Mouse (Mus musculus) kidney, adult 18-20 months (tissue): Measurements from ENCODE around the gene Ugt1a9.
"Not testable (repeated sequence)": the region's sequence is repeated elsewhere in the genome, so short reads cannot be mapped to it uniquely, and the experiment has no call there.

Experiments used
- DNase-seq: peaks from one replicate; pipeline ENCODE4 v3.0.0; 2021

The Ugt1a9 gene

DNA sequence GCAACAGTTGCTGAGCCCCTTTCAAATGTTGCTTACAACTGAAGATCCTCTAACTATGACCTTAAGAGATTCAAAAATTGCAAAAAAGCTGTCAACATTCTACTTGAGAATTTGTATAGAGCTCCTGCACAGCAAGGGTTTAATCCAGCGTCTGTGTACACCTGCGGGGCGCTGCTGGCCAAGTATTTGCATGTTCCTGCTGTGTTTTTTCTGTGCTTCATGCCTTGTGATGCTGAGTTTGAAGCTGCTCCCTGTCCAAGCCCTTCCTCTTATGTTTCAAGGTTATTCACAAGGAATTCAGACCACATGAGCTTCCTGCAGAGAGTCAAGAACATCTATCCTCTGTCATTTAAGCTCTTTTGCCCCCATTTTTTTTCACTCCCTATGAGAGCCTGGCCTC, 121.5 kb downstream of the Ugt1a9 start:
- no peak for DNase-seq

- DNase-seq = peak; percentile 69
Measured at GRCm38 (mm10) chr1:88195687-88196086, 125.1 kb downstream of the Ugt1a9 start.

GRCm38 (mm10) chr1:88197443-88197842, 126.8 kb downstream of the Ugt1a9 start:
- no peak for DNase-seq

GRCm38 (mm10) chr1:88199996-88200395, 129.4 kb downstream of the Ugt1a9 start:
- peak; percentile 39 for DNase-seq

GRCm38 (mm10) chr1:88200456-88200855, 129.9 kb downstream of the Ugt1a9 start, which contains the start of gene Ugt1a2:
Gene Ugt1a2 (plus strand): TSS chr1:88200601.
- DNase-seq = peak; percentile 66

- peak; percentile 75 for DNase-seq
Measured at GRCm38 (mm10) chr1:88205294-88205922, 134.8 kb downstream of the Ugt1a9 start, which contains the start of gene Dnajb3. Gene Dnajb3 (minus strand): TSS chr1:88205782.

DNA sequence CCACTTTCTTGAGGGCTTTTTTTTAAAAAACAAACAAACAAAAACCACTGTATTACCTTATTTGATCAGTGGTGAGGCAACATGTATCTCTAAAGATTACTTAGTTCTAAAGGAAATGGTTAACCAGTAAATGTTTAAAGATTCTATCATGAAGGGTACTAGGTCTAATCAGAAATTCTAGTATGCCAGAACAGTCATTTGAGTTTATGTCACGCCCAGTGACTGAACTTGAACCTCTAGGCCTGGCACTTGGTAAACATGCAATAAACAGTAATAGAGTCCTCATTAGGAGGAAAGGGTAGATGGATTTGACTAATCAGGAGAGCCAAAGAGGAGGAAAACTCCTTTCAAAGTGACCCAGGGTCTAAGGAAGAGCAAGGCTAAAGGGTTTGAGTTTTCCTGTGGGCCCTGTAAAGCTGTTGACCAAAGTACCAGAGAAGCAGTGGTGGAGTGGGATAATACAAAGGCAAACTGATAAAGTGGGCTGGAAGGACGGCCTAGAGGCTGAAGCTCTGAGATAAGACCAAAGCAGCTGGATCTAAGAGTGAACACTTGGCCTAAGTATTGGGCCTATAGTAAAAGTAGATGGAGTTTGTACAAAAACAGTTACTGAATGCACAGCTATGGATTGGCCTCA, 136.4 kb downstream of the Ugt1a9 start:
- no peak for DNase-seq

GRCm38 (mm10) chr1:88211812-88212211, 141.2 kb downstream of the Ugt1a9 start, which contains the start of gene Ugt1a1:
Gene Ugt1a1 (plus strand): TSS chr1:88211959.
- DNase-seq = peak; percentile 45

- DNase-seq = no peak
Measured at GRCm38 (mm10) chr1:88212341-88213045, 141.9 kb downstream of the Ugt1a9 start.

DNA sequence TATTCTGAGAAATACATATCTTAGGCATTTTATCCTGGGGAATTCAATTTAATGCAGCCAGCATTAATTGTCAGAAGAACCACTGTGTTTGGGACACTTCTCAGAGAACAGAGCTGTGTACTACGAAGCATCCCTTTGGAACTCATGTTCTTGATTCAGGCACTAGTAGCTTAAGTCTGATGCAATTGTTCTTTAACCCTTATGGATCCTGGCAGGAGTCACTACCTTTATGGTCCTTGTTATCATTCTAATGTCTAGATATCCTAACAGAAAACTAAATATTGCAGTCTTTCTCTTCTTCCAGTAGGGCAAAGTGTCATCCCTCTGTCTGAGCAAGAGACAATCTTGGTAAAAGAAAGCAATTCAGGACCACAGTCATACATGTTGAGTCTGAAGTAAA, 142.5 kb downstream of the Ugt1a9 start:
- no peak for DNase-seq

DNA sequence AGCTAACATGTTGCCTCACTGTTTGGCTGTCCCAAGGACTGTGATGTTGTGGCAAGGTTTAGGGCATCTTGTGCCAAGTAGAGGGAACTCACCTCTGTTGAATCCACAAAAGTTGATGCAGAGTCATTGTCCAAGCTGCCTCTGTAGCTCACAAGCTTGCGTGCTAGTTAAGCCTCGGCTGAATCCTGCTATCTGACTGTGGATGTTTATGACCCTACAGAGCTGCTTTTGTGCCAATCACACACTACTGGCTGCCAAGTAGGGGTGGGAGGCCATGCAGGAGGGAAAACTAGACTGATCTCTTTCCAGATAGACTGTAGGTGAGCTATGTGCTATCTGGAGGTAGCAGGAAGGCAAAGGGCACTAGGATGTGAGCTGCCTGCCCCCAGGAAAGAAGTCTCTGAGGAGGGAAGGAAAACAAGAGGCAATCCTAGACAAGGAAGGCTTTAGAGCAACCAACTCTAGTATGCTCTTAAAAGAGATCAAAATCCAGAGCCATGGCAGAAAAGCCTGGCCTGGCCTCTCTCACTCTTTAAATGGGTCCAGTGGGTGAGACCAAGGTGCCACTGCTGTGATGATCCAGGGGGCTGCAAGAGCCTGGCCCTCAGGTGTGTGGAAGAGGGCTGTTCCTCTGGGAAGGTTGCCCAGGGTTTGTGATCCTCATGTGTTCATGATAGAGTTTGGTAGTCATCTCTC, 143.3 kb downstream of the Ugt1a9 start:
- DNase-seq = no peak

GRCm38 (mm10) chr1:88214462-88214952, 143.9 kb downstream of the Ugt1a9 start:
- no peak for DNase-seq

DNA sequence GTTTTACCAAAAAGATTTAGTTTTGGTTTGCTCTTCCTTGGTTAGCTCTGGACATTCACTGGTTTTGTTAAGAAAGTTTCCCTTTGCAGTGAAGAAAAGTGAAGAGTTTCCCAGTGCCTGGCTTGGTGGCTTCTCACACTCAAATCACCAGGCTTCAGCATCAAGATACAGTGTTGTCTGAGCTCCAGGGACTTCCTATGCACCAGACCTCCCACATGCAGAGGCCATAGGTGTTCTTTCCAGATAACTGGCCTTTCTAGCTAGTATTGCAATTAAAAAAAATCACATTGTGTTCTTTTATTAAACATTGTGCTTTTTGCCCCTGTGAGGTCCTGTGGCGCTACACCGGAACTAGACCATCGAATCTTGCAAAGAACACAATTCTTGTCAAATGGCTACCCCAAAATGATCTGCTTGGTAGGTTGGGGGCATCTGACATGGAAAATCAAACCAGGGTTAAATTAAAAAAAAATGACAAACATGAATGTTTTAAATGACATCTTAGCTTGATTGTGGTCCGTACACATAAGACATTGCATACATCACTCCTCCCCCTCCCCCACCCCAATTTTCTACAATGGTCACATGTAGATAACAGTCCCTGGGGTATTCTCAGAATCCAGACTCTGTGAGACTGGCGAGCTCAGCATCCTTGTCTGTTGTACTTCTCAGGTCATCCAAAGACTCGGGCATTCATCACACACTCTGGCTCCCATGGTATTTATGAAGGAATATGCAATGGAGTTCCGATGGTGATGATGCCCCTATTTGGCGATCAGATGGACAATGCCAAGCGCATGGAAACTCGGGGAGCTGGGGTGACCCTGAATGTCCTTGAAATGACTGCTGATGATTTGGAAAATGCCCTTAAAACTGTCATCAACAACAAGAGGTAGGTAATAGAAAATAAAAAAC, 145.1 kb downstream of the Ugt1a9 start:
- DNase-seq = no peak

- no peak for DNase-seq
Measured at GRCm38 (mm10) chr1:88216551-88216950, 146.0 kb downstream of the Ugt1a9 start.

DNA sequence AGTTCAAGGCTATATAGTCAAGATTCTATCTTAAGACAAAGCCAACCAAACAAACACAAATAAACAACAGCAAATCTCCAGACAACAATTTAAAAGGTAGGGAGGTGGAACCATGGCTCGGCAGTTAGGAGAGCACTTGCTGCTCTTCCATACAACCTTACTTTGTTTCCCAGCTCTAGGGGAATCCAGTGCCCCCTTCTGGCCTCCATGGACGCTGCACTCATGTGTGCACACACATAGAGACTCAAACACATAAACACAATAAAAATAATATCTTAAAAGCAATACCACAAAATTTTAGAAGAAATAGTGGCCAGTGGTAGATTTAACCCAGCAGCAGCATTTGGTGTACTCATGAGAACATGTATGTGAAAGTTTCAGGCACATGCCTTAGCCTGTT, 146.5 kb downstream of the Ugt1a9 start:
- DNase-seq = no peak

- DNase-seq = no peak
Measured at GRCm38 (mm10) chr1:88217576-88217975, 147.0 kb downstream of the Ugt1a9 start.

DNA sequence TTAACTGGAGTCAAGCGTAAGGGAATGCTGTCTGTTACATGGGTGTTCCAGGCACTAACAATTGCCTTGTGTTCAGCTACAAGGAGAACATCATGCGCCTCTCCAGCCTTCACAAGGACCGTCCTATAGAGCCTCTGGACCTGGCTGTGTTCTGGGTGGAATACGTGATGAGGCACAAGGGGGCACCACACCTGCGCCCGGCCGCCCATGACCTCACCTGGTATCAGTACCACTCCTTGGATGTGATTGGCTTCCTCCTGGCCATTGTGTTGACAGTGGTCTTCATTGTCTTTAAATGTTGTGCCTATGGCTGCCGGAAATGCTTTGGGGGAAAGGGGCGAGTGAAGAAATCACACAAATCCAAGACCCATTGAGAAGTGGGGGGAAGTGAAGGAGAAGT, 147.5 kb downstream of the Ugt1a9 start:
- DNase-seq = no peak

- no peak for DNase-seq
Measured at GRCm38 (mm10) chr1:88218591-88218990, 148.0 kb downstream of the Ugt1a9 start.

- DNase-seq = no peak
Measured at GRCm38 (mm10) chr1:88219054-88219453, 148.5 kb downstream of the Ugt1a9 start.

- DNase-seq = no peak
Measured at GRCm38 (mm10) chr1:88220336-88220735, 149.7 kb downstream of the Ugt1a9 start.

GRCm38 (mm10) chr1:88222216-88222615, 151.6 kb downstream of the Ugt1a9 start:
- no peak for DNase-seq

- not testable (repeated sequence) for DNase-seq
Measured at GRCm38 (mm10) chr1:88223011-88223515, 152.5 kb downstream of the Ugt1a9 start.
